Mouse (Mus musculus): Measurements from ENCODE around the gene Srrm1.

Gene Srrm1

DNA sequence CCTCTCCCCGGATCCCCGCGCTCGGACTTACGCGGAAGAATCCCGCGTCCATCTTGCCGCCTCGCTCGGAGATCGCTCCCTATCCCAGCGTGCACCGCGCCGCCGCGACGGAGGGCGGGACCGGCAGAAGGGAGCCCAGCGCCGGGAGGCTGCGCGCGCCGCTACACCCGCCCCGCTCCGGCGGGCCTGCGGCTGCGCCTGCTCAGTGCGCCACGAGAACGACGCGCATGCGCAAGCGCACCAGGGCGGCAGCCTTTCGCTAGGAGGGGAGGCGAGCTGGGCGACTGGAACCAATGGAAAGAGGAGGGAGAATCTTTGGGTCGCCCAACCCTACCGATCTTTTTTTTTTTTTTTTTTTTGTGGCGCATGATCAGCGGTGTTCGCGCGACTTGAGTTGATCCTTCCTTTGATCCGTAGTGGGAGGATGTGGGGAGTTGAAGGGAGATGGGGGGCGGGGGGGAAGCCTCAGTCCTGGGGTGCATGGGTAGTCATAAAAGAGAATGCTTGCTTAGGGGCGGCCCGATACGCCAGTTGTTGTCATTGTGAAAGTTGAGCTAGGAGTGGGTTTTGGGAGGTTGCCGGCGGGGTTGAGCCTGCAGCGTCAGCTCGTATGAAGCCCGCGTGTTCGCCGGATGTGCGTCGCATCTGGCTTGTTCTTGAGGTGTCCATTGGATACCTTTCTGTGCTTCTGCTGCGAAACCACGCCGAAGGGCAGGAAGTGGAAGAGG lies at the start of gene Srrm1:
Srrm1 (minus strand) TSS at position 256 of the 728 bp plus-strand sequence.
- peak; percentile 98 for DNase-seq

DNA sequence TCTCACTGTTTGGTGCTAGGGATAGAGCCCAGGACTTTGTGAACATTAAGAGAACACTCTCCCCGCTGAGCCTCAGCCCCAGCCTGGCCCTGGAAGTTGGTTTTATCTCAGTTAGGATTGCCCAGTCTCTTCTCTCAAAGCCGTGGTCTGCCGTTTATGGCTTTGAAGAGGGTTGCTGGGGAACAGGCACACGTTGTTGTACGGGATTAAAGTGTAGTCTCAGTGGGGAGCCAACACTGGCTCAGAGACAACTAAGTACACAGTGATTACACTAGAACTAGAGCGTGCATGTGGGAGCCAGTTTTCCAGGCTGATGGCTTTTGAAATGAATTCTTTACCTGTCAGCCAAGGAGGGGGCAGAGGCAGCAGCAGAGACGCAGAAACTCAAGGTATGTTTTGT lies 48.8 kb upstream of the Srrm1 start:
- no peak for DNase-seq

DNA sequence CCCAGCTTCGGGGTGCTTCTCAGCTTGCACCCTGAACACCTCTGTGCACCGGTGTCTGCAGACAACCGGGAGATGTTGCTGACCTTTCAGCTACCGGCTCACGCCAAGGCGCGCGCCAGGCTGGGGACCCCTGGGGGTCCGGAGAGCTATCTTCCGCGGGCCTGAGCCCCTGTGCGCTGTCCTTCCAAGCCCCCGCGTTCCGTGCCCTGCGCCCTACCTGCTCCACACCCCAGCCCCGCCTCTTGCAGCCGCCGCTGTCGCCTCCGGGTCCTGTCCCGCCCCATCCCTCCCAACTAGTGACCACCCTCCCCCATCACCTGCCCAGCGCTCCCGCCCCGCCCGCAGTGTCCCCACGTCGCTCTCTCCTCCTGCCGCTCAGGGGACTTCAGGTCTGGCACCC lies 44.9 kb upstream of the Srrm1 start, which contains the start of gene Ncmap:
Ncmap (minus strand) TSS at position 237 of the 400 bp plus-strand sequence.
- no peak for DNase-seq

DNA sequence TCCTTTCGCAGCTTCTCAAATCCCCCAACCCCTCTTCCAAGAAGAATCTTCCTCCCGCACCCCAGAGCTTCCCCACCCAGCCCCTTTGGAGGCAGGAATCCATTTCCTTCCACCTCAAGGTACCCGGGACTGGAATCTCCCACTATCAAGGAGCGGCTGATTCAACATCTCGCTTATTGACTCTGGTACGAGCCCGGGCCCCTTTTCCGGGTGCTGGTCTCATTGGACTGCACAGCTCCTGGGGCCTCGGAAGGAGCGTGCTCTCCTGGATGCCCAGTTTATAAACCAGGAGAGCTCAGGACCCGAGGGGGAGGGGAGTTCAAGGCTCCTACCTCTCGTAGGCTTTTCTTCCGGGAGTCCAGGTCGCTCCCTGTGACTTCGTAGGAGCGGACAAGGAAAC lies 44.4 kb upstream of the Srrm1 start:
- DNase-seq, result no peak

DNA sequence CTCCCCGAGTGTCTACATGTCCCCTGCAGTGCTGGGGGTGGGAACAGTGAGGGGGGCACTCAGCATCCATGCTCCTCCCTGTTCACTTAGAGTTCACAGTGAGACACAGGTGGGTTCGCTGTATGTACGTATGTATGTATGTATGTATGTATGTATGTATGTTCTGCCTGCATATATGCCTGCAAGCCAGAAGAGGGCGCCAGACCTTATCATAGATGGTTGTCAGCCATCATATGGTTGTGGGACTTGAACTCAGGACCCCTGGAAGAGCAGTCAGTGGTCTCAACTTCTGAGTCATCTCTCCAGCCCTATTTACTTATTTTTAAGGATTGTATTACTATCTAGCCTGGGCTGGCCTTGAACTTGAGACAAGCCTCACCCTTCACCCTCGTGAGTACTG lies 43.2 kb upstream of the Srrm1 start:
- DNase-seq, result no peak

DNA sequence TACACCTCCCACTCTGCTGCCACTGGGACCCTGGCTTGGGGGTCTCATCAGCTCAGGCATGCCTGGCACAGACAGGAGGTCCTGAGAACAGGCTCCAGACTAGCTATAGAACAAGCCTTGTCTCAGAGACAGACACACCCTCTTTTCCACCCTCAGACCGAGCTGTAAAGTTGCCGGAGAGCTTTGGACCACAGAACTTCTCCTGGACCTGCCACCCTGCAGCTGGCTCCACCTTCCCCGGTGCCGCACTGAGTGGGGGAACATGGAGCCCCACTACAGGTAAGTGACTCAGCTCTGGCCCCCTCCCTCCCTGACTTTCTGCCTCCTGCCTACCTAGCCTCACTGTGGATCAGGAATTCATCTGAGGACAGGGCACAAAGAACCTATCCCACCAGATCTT lies 42.3 kb upstream of the Srrm1 start:
- no peak for DNase-seq

DNA sequence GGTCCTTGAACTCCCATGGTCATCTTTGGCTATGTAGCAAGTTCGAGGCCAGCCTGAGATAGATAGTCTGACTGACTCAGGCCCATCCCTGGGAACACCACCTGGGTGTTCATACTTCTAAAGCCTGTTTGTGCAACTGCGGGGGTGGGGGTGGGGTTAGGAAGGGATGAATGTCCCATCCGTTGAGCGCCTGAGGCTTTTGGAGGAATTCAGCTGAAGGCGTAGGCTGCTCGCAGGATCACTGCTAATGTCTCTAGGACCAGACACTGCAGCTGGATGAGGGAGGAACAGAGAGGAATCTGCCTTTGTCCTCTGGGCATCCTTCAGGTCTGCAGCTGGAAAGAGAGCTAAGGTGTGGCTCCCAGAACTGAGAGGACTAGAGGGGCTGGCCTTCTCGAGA lies 41.5 kb upstream of the Srrm1 start:
- DNase-seq, result no peak

DNA sequence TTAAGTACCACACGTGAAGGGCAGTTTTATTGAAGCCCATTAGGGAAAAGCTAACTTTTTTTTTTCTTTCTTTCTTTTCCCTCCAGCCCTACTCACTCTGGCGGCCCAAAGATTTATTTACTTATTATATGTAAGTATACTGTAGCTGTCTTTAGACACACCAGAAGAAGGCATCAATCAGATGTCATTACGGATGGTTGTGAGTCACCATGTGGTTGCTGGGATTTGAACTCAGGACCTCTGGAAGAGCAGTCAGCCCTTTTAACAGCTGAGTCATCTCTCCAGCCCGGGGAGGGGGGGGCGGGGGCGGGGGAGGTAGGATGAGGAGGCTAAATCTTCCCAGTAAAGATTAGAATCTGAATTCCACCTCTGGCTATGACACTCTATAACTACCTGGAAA lies 40.3 kb upstream of the Srrm1 start:
- DNase-seq, result no peak

DNA sequence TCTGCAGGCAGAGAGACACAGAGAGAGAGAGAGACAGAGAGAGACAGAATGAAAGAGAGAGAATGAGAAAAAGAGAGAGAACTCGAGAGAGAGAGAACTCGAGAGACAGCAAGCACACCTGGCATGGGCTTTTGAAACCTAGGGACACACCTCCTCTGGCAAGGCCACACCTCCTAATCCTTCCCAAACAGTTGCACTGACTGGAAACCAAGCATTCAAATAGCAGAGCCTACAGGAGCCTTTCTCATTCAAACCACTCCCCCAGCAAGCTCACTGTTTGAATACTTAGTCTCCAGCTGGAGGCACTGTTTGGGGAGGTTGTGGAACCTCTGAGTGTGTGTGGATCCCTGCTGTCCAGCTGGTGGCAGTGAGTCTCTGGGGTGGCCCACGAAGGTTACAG lies 39.7 kb upstream of the Srrm1 start:
- no peak for DNase-seq

DNA sequence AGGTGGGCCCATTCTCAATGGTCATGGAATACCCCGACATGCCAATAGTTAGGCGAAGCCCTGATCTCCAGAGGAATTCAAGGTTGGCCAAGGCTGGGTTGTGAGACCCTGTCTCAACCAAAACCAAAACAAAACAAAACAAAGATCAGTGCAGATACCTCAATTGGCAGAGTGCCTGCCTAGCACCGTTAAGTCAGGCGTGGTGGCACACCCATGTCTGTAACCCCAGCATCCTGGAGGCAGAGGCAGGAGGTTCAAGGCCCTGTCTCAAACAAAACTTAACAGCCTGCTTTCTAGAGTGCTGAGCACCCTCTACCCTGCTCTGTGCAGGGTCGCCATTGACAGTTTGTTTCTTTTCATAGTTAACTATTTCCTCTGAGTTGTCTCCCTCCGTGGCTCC lies 37.9 kb upstream of the Srrm1 start:
- DNase-seq, result no peak

DNA sequence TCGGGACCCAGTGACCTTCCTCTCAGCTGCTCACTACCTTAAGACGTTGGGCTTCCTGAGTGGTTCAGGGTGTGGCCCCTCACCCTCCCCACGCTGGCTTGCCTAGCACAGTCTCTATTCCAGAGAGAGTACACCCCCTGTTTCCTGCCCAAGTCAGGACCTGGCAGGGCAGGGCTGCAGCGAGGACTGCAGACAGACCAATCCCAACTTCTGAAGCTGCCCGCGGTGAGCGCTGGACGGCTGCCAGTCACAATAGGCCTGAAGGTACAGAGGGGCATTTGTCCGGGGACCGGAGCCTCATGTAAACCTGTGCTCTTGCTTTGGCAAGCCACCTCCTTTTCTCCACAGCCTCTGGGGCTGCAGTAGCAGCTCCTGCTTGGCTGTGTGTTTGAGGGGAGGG lies 32.5 kb upstream of the Srrm1 start:
- peak; percentile 14 to 15 for DNase-seq

DNA sequence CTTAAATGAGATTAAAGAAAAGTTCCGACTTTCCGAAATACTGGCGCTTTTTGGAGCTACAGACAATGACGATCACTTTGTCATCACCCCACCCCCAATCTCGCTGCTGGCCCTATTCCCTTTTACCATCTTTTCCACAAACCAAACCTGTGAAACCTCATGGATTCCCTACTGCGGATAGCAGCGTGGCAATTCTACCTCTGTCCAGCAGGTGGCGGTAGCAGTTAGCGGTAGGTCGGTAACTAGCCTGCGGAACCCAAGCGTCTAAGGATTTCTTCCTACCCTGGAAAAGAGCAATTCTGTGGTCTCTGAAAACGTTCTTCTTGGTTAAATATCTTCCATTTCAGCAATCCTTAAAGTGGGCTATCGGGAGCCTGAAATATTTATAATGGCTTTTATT lies 29.2 kb upstream of the Srrm1 start:
- peak; percentile 47 to 68 for DNase-seq

DNA sequence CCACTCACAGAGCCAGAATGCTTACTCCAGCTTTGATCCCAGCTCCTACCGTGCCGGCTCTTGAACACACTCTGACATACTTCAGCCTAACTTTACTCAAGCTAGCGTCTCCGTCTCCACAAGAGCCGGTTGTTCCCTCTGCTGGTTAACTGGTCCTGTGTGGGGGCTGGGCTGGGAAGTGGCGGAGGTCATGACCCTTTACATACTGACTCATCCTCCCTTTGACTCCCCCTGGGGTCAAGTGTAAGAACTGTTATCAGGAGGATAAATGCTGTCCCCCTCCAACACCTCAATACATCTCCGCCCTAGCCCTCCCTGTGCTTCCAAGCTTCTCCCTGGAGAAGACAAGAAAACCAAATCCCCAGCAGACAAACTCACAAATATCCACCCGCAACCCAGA lies 28.2 kb upstream of the Srrm1 start:
- DNase-seq, result no peak

DNA sequence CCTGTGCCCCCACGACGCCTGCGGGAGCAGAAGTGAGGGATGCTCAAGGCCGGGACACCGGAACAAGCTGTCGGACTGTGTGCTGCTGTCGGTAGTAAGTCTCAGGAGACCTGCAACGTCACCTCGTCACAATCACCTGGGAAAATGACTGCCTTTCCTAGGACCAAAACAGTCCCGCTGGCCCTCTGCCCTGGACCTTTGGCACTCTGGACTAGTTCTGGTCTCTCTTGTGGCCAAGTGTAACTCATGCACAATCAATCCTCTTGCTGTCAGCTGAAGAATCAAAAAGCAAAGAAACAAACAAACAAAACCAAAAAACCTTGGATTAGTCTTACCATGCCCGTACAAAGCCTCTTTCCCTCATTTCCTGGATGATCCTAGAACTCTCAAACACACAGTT lies 24.1 kb upstream of the Srrm1 start:
- DNase-seq, result peak in 1 of 2 experiments; percentile 21

DNA sequence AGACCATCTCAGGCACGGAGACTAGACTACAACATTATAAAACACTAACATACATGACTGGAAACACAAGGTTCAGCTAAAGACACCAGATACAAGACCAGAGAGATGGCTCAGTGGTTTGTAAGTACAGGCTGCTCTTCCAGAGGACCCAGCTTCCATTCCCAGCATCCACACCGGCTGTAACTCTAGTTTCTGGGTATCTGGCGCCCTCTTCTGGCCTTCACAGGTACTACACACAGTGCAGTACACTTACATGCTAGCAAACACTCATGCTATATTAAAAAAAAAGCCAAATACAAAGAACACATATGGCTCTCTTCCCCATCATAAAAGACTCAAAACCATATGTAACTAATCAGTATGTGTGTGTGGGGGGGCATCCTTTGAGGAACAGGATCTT lies 22.3 kb upstream of the Srrm1 start:
- DNase-seq, result no peak

DNA sequence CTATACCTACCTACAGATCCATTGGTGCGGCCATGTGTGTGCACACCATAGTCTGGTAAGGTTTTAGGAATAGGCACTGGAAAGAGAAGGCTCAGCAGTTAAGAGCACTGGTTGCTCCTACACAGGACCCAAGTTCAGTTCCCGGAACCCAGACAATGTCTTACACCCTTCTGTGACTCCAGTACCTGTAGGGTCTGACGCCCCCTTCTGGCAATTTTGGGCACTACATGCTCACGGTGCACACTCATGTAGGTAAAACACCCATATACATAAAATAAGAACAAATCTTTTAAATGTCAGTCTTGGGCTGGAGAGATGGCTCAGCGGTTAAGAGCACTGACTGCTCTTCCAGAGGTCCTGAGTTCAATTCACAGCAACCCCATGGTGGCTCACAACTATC lies 20.2 kb upstream of the Srrm1 start:
- no peak for DNase-seq

DNA sequence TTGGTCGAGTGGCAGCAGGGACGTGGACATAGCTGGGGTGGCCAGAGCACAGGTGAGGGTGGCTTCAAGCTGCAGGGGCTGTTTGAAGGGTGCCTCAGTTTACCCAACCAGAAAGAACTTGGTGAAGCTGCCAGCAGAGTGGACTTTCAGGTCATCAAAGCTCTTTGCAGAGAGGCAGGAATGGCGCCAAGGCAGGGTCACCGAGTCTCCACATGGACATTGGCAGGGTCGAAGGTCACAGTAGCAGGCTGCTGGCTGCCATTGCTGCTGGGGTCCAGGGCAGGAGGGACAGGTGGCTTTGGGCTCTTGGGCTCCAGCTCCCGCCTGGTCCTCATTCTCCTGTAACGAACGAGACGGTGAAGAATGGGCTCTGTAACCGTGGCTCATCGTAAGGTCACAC lies 17.3 kb upstream of the Srrm1 start:
- DNase-seq, result peak in 1 of 2 experiments; percentile 53

DNA sequence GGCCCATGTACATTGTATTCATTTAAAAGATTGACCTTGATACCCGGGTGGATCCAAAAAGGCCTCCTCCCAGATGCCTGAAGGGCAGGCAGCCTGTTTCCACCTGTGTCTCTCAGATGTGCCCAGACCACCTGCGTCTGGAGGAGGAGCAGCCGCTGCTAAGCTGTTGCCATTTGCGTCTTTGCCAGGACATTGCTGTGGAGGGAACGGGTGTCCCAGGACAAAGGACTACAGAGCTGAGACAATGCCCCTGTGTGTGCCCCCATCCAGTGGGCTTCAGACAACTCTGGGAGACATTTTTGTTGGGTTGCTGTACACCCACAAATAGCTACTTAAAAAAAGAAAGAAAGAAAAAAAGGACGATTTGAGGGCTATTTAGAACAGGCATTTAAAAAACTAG lies 9.7 kb upstream of the Srrm1 start:
- DNase-seq, result no peak

DNA sequence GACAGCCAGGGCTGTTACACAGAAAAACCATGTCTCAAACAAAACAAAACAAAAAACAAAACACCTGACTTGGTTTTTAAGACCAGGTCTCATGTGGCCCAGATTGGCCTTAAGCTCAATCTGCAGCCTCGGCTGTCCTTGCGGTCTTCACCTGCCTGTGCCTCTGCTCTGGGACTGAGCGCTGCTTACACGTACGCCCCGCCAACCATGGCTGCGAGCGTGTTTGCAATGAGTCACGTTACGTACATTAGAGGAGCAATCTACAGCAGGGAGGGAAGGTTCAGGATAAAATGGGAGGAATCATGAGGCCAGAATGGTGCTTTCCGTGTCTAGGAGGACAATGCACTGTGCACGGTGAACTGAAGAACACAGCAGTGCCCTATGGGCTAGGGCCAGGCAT lies 8.6 kb upstream of the Srrm1 start:
- DNase-seq, result no peak

DNA sequence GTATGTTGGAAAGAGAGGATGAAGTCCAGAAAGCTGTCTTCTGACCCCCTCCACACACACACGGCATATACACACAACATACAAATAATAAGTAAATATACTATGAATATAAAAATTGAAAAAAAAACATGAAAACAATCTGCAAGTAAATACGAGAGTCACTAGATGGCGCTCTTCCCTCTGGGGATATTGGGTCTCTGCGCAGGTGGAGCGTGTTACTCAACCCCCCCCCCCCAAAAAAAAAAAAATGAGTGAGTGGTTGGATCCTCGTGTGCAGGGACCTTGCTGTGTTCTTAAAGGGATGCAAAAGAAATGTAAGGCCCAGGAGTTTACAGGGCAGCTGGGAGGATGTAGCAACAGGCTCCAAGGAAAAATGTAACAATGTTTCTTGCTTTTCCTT lies 5.6 kb upstream of the Srrm1 start:
- DNase-seq, result no peak

DNA sequence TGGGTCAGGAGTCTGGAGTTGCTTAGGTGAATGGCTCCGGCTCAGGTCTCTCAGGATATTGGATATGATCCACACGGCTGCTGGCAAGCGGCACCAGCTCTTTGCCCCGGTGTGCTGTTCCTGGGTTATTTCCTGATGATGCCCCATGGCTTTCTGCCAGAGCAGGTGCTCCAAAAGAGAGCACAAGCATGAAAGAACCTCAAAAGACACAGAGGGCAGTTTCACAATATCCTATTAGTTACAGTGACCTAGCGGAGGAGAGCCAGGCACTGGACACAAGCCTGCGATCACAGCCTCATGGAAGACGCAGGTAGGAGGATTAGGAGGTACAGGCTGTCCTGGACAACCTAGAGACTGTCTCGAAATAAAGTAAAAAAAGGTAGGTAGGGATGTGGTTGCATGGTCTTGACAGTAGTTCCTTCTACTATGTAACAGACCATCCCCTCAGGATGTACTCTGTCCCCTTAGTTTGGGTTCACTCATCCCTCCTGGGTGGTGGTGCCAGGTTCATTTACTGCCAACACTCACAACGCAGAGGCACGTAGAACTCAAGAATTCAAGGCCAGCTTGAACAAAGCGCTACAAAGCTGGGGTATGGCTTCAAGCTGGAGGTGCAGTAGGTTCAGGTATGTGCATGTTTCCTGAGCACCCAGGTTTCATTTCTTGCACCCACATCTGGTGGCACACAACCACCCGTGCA lies 4.2 kb upstream of the Srrm1 start:
- peak; percentile 72 to 82 for DNase-seq

DNA sequence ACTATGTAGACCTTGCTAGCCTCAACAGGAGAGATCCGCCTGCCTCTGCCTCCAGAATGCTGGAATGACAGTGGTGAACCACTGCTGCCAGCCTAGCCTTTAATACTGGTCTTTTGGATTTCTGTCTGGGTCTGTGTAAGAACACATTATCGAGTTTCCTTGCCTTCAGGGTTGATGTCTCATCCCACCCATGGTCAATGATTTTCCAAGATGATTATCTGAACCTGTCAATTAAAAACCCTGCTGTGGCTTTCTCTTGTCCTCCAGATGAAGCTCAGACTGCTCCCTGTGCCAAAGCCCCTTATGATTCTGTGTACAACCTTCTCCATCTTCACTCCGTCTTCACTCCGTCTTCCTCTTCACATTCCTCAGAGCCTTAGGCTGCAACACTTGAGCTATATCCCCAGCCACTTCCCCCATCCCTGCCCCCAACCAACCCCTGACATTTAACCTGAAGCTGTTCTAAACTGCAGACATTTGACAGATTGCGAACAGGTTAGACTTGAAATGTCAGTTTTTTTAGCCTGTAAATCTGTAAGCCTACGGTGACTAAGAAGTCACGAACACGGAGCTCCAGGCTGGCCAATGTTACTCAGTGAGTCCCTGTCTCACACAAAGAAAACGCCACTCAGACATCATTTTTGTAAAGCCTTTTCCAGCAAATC lies 2.9 kb upstream of the Srrm1 start:
- DNase-seq, result peak in 1 of 2 experiments; percentile 28

DNA sequence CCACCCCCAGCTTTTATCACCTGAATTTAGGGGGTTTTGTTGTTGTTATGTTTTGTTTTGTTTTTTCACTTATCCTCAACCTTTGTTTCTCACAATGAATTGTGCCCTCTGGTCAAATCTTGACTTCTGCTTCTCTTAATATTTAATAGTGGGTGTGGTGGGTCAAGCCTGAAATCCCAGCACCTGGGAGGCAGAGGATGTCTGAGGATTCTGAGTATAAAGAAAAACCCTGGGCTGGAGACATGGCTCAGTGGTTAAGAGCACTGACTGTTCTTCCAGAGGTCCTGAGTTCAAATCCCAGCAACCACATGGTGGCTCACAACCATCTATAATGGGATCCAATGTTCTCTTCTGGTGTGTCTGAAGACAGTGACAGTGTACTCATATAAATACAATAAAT lies 1.6 kb upstream of the Srrm1 start:
- DNase-seq, result peak; percentile 38 to 68

DNA sequence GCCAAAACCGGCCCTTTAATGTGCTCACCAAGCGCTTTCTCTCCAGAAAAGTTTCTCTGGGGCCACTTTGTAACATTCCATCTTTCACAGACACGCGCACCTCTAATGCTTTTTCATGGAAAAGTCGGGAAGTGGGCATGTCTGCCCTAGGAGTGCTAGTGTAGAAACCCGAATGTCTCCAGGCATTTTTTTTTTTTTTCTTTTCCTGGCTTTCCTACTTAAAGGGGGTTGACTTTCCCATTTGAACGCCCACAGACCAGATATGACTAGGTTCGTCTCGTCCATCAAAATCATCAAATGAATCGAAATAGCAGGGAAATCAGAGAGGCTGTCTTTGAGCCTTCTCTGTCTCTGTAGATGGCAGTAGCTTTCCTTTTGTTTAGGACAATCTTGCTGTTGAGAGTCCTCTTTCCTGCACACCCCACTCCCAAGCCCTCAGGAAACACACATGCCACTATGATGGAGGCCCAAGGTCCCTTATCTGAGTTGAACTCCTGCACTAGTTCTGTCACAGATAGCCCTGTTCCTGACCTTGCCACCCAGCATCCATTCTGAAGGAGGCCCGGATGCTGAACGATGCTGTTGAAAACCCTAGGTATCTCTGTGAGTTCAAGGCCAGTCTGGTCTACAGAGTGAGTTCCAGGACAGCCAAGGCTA lies 801 bp upstream of the Srrm1 start:
- peak in 1 of 2 experiments; percentile 25 for DNase-seq

Data from kidney, adult 8-10 months (tissue).